Mouse (Mus musculus): Measurements from ENCODE around the gene Hif1an. TPM values are rescaled to one million over a fixed set of nuclear protein-coding genes. Genes with fewer than 3 reads are reported as not detected.

Hif1an gene
- polyA plus RNA-seq, 1 experiment from 2014 or later = 16.1 TPM

DNA sequence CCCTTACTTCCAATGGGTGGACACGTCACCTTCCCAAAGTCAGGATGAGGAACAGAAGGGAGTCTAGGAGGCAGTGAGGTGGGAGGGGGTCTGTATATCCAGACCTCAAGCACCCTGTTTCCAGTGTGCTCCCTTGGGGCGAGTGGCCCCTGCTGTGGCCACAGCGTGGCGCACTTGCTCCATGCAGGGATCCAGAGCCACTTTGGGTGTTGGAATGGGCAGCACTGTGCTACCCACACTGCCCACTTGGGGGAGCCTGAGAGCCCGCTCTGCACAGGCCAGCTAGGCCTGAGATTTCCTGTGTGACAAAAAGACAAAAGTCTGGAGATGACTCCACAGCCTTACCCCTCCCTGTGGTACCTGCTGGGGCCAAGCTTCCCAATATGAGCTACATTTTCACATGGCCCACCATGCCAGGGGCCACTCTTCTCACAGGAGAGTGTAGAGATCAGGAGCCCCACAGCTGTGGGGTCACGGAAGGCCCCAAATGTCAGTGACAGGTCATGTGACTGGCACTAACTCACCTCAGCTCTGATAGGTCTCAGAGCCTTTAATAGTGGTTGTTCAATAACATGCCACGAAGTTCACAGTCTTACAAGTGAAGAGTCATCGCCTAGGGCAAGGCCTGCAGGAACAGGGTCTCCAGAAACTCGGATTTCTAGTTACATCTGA lies 20.1 kb downstream of the Hif1an start:
- DNase-seq (ENCODE audit: low spot score) (peak; percentile 93), ATAC-seq (peak; percentile 93)
- 30% methylated on average over 9 of the region's 9 CpGs for WGBS
- Histone ChIP-seq H3K9me3 (replicated peaks; ENCODE audit: control insufficient read depth, low read length) (no peaks in the 10 kb centered on the region), H3K36me3 (ENCODE audit: control insufficient read depth, insufficient read depth, low read length) (no peaks in the 10 kb centered on the region), H3K4me2 (ENCODE audit: low read length) (no peak overlapping the region), H3K4me1 (ENCODE audit: control insufficient read depth, insufficient read depth, low read length) (no peaks in the 10 kb centered on the region), H3K4me3 (ENCODE audit: low read depth, low read length) (no peak overlapping the region), H3K27me3 (replicated peaks; ENCODE audit: control insufficient read depth, insufficient read depth, low read length) (peaks cover 4% of the 10 kb centered on the region; the same call in 1 of the 2 replicates), H3K27ac (ENCODE audit: low read depth, low read length) (no peak overlapping the region), H3K9ac (ENCODE audit: low read length) (no peak overlapping the region)

DNA sequence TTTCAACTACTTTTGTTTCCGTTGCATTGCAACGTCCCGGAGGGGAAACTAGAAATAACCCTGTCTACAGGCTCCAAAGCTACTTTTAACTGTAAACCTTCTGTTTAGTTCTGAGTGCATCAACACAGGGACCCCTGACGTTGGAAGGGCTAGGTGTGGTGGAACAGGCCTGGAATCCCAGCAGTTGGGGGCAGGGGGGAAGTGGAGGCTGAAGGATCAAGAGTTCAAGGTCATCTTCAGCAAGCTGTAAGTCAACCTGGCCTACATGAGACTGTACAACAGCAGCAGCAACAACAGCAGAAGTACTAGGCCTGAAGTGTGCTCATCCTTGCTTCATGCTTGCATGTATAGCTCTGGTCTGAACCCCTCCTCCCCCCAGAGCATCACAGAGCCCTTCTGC lies 25.4 kb downstream of the Hif1an start:
- Histone ChIP-seq H3K4me3 (ENCODE audit: low read depth, low read length) (no peak overlapping the region), H3K9me3 (replicated peaks; ENCODE audit: control insufficient read depth, low read length) (no peaks in the 10 kb centered on the region), H3K4me2 (ENCODE audit: low read length) (no peak overlapping the region), H3K9ac (ENCODE audit: low read length) (no peak overlapping the region), H3K36me3 (ENCODE audit: control insufficient read depth, insufficient read depth, low read length) (no peaks in the 10 kb centered on the region), H3K27me3 (replicated peaks; ENCODE audit: control insufficient read depth, insufficient read depth, low read length) (peaks cover 4% of the 10 kb centered on the region; the same call in 1 of the 2 replicates), H3K4me1 (ENCODE audit: control insufficient read depth, insufficient read depth, low read length) (no peaks in the 10 kb centered on the region), H3K27ac (ENCODE audit: low read depth, low read length) (no peak overlapping the region)
- WGBS = 36% methylated on average over 4 of the region's 4 CpGs
- DNase-seq (ENCODE audit: low spot score) = no peak
- ATAC-seq = no peak

DNA sequence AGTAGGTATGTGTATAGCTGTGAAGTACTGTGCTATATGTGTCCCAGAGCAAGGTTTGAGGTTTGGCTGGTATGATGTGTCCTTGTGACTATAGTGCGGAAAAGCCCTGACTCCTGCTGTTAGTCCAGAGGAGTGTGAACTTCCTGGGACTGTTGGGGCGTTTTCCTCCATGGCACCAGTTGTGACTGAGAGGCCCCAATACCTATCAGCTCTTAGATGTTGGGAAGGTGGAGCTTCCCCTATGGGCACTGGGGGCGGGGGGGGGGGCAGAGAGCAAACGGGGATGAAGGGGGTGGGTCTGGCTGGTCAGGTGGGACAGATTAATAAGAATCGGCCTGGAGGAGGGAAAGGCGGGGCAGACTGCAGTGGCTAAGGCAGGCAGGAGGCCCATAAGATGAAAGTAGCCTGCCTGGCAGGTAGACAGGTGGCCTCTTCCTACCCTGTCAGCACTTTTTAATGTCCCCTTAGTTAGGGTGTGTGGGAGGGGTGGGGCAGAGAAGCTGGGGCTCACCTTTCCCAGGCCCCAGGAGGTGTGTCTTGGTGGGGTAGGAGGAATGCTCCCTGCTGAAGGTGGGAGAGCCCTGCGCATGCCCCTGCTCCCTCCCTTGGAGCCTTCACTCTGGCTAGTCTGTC lies 27.1 kb downstream of the Hif1an start:
- no peak for ATAC-seq
- H3K27me3 ChIP-seq (replicated peaks; ENCODE audit: control insufficient read depth, insufficient read depth, low read length) = peaks cover 4% of the 10 kb centered on the region; the same call in 1 of the 2 replicates
- no peak overlapping the region for H3K4me2 ChIP-seq (ENCODE audit: low read length)
- H3K36me3 ChIP-seq (ENCODE audit: control insufficient read depth, insufficient read depth, low read length) = no peaks in the 10 kb centered on the region
- no peak overlapping the region for H3K27ac ChIP-seq (ENCODE audit: low read depth, low read length)
- no peaks in the 10 kb centered on the region for H3K4me1 ChIP-seq (ENCODE audit: control insufficient read depth, insufficient read depth, low read length)
- H3K9ac ChIP-seq (ENCODE audit: low read length) = no peak overlapping the region
- no peak overlapping the region for H3K4me3 ChIP-seq (ENCODE audit: low read depth, low read length)
- H3K9me3 ChIP-seq (replicated peaks; ENCODE audit: control insufficient read depth, low read length) = no peaks in the 10 kb centered on the region
- WGBS = 54% methylated on average over 6 of the region's 7 CpGs
- DNase-seq (ENCODE audit: low spot score) = no peak

DNA sequence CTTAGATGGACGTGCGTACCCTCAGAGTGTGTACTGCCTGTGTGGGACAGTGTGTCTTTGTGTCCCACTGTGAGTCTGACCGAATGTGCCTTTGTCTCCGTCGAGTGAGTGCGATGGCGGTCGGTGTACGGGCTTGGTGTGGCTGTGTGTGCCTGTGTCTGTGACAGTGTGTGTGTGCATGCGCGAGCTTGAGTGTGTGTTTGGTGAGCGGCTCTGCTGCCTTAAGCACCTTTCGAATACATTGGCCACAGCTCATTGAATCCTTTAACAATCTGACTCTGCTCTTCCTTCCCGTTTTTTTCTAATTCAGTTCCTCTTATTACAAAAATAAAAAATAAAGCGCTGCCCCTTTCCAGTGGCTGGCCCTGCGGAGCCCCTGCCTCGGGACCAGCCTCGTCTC lies 28.3 kb downstream of the Hif1an start:
- no peak overlapping the region for H3K27ac ChIP-seq (ENCODE audit: low read depth, low read length)
- H3K36me3 ChIP-seq (ENCODE audit: control insufficient read depth, insufficient read depth, low read length) = no peaks in the 10 kb centered on the region
- no peak overlapping the region for H3K4me3 ChIP-seq (ENCODE audit: low read depth, low read length)
- H3K9me3 ChIP-seq (replicated peaks; ENCODE audit: control insufficient read depth, low read length) = no peaks in the 10 kb centered on the region
- H3K27me3 ChIP-seq (replicated peaks; ENCODE audit: control insufficient read depth, insufficient read depth, low read length) = peaks cover 4% of the 10 kb centered on the region; the same call in 1 of the 2 replicates
- no peaks in the 10 kb centered on the region for H3K4me1 ChIP-seq (ENCODE audit: control insufficient read depth, insufficient read depth, low read length)
- no peak overlapping the region for H3K4me2 ChIP-seq (ENCODE audit: low read length)
- H3K9ac ChIP-seq (ENCODE audit: low read length) = no peak overlapping the region
- no peak for ATAC-seq
- DNase-seq (ENCODE audit: low spot score) = no peak
- WGBS = 82% methylated on average over 18 of the region's 18 CpGs

DNA sequence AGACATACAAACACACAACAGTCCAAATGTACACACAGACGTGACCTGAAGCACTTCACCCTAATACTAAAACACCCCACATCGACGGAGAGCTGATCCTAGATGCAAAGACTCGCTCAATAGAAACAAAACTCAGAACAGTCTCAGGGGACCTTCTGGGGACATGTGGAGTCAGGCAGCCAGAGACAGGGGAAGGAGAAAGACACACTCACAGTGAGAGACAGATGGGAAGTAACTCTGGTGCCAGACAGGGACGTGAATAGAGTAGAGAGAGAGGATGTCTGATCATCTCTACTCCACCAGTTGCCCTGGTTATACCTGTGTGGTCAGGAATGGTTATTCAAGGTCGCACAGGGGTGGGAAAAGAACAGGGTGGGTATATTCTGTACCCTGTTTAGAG lies 29.0 kb downstream of the Hif1an start:
- DNase-seq (ENCODE audit: low spot score) (peak; percentile 16), ATAC-seq (peak; percentile 61; the same call in 1 of the 2 replicates)
- Histone ChIP-seq H3K27ac (ENCODE audit: low read depth, low read length) (no peak overlapping the region), H3K27me3 (replicated peaks; ENCODE audit: control insufficient read depth, insufficient read depth, low read length) (no peaks in the 10 kb centered on the region; the same call in 1 of the 2 replicates), H3K9ac (ENCODE audit: low read length) (no peak overlapping the region), H3K4me3 (ENCODE audit: low read depth, low read length) (no peak overlapping the region), H3K4me1 (ENCODE audit: control insufficient read depth, insufficient read depth, low read length) (no peaks in the 10 kb centered on the region), H3K9me3 (replicated peaks; ENCODE audit: control insufficient read depth, low read length) (no peaks in the 10 kb centered on the region), H3K4me2 (ENCODE audit: low read length) (no peak overlapping the region), H3K36me3 (ENCODE audit: control insufficient read depth, insufficient read depth, low read length) (no peaks in the 10 kb centered on the region)
- WGBS = 72% methylated on average over 6 of the region's 6 CpGs

DNA sequence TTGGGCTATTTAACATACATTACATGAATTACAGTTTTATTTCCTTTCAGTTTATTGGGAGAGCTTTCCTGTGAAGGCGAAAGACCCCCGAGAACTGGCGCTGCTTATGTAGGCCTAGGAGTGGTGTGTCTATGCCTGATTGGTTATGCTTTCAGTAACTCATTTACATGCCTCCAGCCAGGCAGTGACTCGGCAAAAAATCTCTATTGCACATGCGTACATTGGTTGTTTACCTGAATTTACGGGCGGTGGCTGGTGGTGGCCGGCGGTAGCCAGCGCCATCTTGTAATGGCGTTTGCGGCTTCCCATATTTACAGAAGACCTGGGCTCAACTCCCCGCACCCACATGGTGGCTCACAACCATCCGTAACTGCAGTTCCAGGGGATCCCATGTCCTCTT lies 31.5 kb downstream of the Hif1an start:
- no peaks in the 10 kb centered on the region for H3K36me3 ChIP-seq (ENCODE audit: control insufficient read depth, insufficient read depth, low read length)
- no peaks in the 10 kb centered on the region for H3K27me3 ChIP-seq (replicated peaks; ENCODE audit: control insufficient read depth, insufficient read depth, low read length)
- DNase-seq (ENCODE audit: low spot score) = no peak
- H3K4me3 ChIP-seq (ENCODE audit: low read depth, low read length) = no peak overlapping the region
- no peak overlapping the region for H3K27ac ChIP-seq (ENCODE audit: low read depth, low read length)
- H3K4me2 ChIP-seq (ENCODE audit: low read length) = no peak overlapping the region
- WGBS = 96% methylated on average over 14 of the region's 14 CpGs
- H3K9me3 ChIP-seq (replicated peaks; ENCODE audit: control insufficient read depth, low read length) = no peaks in the 10 kb centered on the region
- no peaks in the 10 kb centered on the region for H3K4me1 ChIP-seq (ENCODE audit: control insufficient read depth, insufficient read depth, low read length)
- H3K9ac ChIP-seq (ENCODE audit: low read length) = no peak overlapping the region
- ATAC-seq = no peak

DNA sequence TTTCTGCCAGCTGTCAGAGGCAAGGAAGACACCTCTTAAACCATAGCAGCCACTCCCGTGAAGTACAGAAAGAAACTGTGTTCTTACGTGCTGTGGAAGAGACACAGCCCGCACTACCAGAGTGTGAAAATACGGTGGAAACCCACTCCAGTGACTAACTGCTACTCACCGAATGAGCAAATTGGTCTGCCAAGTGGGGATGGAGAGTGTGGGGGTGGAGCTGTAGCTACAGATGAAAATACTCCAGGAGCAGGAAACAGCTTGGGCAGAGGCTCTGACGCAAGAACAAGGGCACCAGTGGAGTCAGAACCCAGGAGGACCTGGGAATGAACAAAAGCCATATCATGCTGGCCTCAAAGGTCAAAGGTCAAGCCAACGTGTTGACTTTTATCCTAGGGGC lies 55.5 kb downstream of the Hif1an start:
- DNase-seq (ENCODE audit: low spot score) = no peak
- Histone ChIP-seq H3K9ac (ENCODE audit: low read length) (no peak overlapping the region), H3K36me3 (ENCODE audit: control insufficient read depth, insufficient read depth, low read length) (no peaks in the 10 kb centered on the region), H3K4me2 (ENCODE audit: low read length) (no peak overlapping the region), H3K27ac (ENCODE audit: low read depth, low read length) (no peak overlapping the region), H3K27me3 (replicated peaks; ENCODE audit: control insufficient read depth, insufficient read depth, low read length) (no peaks in the 10 kb centered on the region), H3K9me3 (replicated peaks; ENCODE audit: control insufficient read depth, low read length) (no peaks in the 10 kb centered on the region), H3K4me3 (ENCODE audit: low read depth, low read length) (no peak overlapping the region), H3K4me1 (ENCODE audit: control insufficient read depth, insufficient read depth, low read length) (no peaks in the 10 kb centered on the region)
- 56% methylated on average over 7 of the region's 7 CpGs for WGBS
- ATAC-seq = no peak

Other genes with a start within 250 kb of the Hif1an start
- gene Scd4, start 229.8 kb upstream of the Hif1an start, polyA plus RNA-seq (2014; fragmentation: Nextera tagmentation; extraction: Ambion mirVana) = 0.10 and 0.42 TPM in 2 replicates
- gene Scd1, start 155.0 kb upstream of the Hif1an start, polyA plus RNA-seq (2014; fragmentation: Nextera tagmentation; extraction: Ambion mirVana) = 2.8 and 3.4 TPM in 2 replicates
- gene Wnt8b, start 69.4 kb upstream of the Hif1an start, polyA plus RNA-seq (2014; fragmentation: Nextera tagmentation; extraction: Ambion mirVana) = 3.3 and 4.0 TPM in 2 replicates
- 0.10 and 0.17 TPM in 2 replicates for gene Sec31b, start 17.0 kb upstream of the Hif1an start, polyA plus RNA-seq (2014; fragmentation: Nextera tagmentation; extraction: Ambion mirVana)
- gene Gm20538, start 10.0 kb upstream of the Hif1an start, polyA plus RNA-seq (2014; fragmentation: Nextera tagmentation; extraction: Ambion mirVana) = not detected in 2 replicates
- 509 and 616 TPM in 2 replicates for gene Ndufb8, start 7.4 kb upstream of the Hif1an start, polyA plus RNA-seq (2014; fragmentation: Nextera tagmentation; extraction: Ambion mirVana)
- gene Pax2, start 193.2 kb downstream of the Hif1an start, polyA plus RNA-seq (2014; fragmentation: Nextera tagmentation; extraction: Ambion mirVana) = 0.09 TPM in 1 of 2 replicates, not detected in the other

Measured in forebrain, embryonic 14.5 days (tissue).